Mouse (Mus musculus) frontal cortex, postnatal 36 days (tissue): ENCODE measurements around the gene Nlrp10.

Source experiments
- DNase-seq, 2 experiments: peaks; one replicate each; pipeline ENCODE4 v3.0.0; 2022; ENCODE audit warnings: low spot score in 2 of 2

Gene Nlrp10

DNA sequence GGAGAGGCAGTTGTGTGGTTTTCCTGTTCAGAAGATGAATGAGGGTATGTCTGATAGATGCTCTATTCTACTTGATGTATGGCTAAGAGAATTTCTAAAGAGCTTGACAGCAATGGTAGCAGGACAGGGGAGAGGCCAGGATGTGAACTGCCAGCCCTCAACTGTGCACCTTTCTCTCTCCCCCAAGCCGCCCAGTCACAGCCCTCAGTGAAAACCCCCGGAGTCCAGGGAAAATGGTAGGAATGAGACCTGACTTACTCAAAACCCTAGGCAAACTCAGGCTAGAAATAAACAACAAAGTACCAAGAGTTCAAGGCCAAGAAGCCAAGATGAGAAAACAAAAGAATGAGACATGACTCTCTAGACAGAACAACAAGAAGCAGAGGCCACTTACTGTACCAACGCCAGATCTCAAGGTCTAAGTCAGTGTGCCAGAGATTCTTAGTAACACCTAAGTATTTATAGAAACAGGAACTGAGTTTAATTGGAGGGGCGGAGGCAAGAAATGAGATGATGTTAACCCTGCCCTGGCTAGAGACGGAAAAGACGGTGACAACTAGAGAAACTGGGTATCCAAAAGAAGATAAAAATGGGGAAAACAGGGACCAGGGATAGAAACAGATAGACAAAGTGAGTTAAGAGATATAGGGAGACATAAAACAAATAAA is at the start of gene Nlrp10:
Nlrp10 (minus strand) TSS at position 453 of the 668 bp plus-strand sequence.
- DNase-seq: no peak

DNA sequence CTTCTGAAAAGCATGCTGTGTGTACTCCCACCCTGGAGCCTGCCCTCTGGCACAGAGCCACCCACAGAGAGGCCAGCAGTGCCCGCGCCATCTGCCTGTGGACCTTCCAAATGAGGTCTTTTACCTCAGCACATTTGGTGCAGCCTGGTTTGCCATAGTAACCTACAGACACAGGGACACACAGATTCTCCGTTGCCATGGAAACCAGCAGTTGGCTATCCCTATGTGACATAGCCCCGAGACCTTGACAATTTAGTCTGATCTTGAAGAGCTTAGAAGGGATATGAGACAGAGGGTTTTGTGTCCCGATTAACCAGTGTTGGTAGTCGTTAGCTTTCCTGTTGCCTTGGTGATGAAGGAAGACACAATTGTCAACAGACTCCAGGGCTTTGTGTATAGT is 42.3 kb upstream of the Nlrp10 start:
- DNase-seq: no peak

DNA sequence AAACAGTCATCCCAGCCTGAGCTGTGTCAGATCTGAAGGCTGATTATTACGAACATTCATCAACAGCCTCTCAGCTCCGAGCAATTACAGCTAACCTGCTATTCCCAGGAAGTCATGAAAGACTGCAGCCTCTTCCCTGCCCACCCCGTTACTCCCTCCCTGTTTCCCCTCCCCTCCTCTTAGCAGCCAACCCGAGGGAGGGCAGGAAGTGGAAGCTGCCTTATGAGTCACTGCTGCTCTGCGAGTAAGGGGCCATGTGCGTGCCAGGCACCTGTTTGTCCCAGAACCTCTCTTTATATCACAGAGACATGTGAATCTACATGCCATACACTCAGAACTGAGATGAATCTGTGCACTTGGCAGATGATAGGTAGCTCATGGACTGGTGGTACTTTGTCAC is 38.2 kb upstream of the Nlrp10 start:
- DNase-seq: no peak

DNA sequence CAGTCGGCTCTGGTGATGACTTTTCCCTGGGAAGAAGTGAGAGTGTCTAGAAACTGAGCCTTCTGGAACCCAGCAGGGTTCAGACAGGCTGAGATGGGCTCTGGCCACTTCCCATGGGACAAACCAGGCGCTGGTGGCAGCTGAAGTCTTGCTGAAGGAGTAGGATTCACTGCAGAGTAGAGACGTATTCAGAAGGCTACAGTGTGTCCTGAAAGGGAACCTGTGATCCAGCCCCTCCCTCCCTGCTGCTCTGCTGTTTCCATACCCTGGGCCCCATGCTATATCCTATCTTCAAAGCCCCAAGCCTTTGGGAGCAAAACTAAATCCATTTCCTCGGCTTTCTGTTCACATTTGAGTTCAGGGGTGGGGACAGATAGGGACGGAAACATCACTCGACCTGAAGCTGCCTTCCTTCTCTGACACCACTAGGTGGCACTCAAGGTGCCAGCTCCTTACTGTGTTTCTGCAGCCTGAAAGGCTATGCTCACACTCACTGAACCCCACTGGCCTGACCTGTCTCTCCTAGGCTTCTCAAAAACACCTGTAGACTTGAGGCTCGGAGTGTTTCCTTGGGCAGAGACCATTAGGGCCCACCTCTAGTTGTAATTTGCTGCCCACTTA is 36.9 kb upstream of the Nlrp10 start:
- DNase-seq: peak; percentile 54 to 78

DNA sequence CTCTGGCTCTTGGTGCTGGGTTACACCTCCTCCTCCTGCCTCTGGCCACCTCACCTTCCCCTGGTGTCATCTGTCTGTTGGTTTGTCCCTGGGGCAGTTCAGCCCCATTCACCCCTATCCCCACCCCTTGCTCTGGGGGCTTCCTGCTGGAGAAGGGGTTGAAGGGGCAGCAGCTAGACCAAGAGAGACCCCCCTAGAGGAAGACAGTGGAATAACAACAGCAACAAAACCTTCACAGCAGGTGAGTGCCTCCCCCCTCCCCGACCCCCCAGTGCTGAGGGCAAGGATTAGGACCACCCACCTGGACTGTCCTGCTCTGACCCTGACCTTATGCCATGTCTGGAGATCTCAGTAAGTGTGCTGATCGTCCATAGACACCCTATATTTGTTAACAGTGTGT is 36.0 kb upstream of the Nlrp10 start:
- no peak for DNase-seq

DNA sequence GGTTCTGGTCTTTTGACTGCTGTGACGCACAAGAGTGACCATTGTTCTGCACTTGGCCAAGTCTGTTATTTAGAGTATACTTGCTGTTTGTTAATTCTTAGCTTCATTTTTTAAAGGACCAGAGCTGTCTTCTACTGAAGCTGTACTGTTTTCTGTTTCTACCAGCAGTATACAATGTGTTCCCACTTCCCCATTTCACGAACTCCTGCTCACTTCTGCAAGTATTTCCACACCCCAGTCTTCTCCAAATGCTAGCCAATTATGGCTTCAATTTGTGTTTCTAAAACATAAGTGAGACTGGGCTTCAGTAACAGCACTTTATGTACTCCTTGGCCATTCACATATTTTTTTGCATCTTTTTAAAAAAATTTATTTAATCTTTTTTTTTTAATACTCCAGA is 27.8 kb upstream of the Nlrp10 start:
- no peak for DNase-seq

DNA sequence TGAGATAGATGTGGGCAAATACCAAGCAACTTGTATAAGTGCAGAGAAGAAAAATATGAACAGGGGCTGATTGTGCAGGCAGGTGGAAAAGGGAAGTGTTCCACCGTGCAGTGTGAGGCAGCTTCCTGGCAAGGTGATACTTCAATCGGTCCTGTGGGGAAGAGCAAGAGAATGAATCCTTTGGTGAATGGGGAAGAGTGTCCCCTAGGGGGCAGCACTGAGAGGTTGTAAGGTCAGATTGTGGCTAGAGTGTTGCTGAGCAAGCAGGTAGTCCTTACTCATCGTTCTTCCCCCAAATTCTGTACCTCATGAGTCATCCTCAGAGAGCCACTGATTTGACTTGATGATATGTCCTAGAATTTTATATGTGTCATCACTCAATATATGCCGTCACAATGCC is 24.2 kb upstream of the Nlrp10 start:
- DNase-seq: no peak

DNA sequence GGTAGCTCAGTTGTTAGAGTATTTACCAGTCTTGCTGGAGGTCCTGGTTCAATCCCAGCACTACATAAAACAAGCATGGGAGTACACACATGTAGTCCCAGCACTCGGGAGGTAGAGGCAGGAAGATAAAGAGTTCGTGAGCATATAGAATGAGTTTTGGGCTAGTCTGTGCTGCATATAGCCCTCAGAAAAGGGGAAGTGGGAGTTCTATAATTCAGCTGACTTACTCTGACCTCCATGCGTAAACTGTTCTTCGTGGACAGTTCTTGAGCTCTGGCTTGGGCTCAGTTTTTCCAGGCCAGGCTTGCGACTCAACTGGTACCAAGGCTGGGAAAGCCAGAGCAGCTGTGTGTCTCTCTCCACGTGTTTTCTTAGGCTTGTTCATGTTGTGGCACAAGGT is 22.8 kb upstream of the Nlrp10 start:
- DNase-seq: no peak

DNA sequence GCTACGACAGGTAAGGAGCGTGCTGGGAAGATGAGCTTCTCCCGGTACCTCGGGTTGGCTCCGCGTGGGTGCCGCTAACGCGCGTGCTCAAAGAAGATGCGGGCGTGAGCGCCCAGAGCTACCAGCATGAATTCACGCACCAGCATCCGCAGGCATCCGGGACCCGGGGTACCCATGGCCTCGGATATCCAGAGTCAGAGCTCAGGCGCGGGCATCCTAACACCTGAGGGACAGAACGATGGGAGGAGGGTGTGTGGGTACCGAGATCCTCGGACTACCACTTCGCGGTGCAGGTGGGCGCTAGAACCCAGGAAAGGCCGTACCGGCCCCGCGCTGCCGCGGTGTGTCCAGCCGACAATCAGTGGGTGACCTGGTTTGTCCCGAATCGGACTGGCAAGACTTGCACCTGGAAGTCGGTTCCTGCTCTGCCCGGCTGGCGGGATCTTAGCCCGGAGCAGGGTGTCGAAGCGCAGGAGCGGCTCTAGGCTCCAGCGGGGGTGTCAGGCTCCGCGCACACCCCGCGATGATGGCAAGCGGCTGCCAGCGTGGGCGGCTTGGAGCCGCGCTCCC is 20.9 kb upstream of the Nlrp10 start:
- peak; percentile 79 to 83 for DNase-seq

DNA sequence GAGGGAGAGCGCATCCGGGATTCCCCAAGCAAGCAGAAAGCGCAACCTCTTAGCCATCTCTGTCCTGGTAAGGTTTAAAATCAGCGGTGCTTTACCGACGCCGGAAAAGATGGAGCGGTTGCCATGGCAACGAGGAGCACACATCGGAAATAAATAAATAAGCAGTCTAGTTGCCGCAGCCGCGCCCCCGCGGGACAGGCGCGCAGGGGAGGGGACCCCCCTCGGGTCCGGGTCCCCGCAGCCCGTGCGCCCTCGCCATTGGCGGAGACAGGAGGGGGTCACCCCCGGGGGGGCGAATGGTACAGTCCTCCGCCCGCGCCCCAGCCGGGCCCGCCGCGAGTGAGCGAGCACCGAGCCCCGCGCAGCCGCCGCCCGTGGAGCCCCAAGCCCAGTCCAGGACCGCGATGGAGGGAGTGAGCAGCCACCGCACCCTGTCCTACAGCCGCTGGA is 20.4 kb upstream of the Nlrp10 start, which contains the start of gene Tub:
Tub (plus strand) TSS at position 27 of the 450 bp plus-strand sequence.
- DNase-seq: peak in 1 of 2 experiments; percentile 89

DNA sequence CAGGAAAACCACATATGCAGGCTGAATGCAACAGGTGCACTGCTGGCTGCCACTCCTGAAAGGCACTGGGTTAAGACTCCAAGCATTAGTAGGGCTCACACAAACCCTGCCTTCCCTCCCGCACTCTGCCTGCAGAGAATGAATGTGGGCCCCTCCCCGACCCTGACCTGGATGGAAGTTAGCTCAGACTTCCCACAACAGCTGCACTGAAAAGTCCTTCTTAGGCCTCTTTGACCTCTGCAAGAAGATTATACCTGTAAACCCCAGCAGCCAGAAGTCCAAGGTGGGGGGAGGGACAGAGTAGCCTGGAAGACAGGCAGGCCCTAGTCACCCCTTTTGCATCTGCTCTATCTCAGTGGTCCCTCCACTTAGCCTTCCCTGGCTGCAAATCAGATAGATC is 19.3 kb upstream of the Nlrp10 start:
- DNase-seq: no peak

DNA sequence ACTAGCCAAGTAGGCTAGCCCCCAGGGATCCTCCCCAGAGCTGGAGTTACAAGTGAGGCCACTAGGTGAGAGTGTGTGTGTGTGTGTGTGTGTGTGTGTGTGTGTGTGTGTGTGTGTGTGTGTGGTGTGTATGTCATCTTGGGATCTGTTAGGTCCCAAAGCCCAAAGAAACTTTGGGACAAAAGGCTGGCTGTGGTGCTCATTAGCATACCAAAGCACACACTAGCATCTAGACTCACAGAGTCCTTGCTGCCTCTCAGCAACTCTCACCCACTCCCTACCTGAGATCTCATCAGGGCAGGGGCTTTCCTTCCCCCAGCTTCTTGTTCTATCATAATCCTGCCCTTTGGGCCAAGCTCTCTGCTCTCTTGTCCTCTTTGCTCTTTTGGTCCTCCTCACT is 18.6 kb upstream of the Nlrp10 start:
- DNase-seq: no peak

DNA sequence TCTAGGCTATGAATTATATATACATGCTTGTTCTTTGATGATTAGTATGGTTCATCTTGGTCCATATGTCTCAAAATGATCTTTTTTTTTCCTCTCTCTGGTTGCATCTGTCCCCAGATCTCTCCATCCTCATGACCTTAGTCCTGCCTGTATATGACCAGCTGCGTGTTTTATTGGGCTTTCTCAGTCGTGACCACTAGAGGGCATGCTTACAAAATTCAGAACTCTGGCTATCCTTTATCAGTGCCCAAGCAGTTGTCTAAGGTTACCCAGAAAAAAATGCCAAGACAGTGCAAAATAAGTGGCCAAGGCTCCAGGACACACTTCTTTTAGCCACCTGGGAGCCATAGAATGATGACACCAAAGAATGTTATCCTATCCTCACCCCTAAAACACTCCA is 14.0 kb upstream of the Nlrp10 start:
- DNase-seq: peak; percentile 43 to 69

DNA sequence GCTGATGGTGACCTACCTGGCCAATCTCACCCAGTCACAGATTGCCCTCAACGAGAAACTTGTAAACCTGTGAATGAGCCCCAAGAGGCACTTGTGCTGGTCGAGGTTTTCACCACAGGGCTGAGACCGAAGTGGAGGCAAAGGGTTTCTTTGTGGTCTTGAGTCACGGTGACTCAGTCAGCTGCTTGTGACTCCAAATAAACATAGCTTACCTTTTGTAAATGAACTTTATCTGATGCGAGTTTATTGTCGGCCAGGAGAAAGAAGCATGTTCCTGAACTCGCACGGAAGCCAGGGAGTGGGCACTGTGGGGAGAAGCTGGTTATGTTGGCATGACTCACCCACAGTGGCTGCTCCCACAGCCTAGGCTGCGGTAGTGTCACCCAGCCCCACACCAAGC is 11.5 kb upstream of the Nlrp10 start:
- DNase-seq: no peak

DNA sequence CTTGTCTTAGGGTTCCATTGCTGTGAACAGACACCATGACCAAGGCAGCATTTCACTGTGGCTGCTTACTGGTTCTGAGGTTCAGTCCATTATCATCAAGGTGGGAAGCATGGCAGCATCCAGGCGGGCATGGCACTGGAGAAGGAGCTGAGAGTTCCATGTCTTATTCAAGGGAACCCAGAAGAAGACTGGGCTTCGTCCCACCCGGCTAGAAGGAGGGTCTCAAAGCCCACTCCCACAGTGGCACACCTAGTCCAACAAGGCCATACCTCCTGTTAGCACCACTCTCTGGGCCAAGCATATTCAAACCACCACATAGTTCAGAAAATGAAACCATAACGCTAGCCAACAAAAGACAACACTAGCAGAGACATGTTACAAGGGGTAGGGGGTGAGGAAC is 6.6 kb upstream of the Nlrp10 start:
- DNase-seq: no peak

DNA sequence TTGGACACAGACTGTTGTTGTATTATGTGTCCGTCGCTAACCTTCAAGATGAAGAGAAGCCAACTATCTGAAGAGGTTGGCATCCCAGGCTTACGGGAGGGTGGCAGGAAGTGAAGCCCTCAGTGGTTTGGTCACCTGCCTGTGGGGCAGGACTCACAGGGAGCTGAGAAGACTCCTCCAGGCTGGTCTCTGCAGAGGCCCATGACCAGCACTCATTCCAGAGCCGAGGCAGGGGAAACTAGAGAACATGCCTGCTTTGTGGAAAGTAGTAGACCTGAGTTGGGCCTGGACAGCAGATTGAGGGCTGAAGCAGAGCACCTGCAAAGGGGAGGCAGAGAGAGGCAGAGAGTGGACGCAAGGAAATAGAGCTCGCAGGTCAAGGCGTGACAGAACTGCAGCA is 5.4 kb upstream of the Nlrp10 start:
- DNase-seq: no peak

DNA sequence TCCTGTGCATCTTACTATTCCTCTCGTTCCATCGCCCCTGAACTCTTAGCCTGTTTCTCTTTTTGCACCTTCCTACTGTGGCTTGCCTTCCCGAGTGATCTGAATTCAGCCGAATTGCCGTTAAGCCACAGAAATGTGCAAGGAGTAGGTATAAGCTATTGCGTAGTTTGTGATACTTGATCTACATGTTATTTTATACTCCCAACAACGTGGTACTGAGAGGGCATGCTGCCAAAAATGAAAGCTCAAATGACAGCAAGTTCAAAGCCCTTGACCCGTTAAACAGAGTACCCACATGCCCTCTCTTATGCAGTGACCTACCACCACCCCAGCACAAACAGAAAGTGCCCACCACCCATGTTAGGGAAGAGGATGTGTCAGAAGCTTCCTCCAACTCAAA is 4.9 kb upstream of the Nlrp10 start:
- no peak for DNase-seq

DNA sequence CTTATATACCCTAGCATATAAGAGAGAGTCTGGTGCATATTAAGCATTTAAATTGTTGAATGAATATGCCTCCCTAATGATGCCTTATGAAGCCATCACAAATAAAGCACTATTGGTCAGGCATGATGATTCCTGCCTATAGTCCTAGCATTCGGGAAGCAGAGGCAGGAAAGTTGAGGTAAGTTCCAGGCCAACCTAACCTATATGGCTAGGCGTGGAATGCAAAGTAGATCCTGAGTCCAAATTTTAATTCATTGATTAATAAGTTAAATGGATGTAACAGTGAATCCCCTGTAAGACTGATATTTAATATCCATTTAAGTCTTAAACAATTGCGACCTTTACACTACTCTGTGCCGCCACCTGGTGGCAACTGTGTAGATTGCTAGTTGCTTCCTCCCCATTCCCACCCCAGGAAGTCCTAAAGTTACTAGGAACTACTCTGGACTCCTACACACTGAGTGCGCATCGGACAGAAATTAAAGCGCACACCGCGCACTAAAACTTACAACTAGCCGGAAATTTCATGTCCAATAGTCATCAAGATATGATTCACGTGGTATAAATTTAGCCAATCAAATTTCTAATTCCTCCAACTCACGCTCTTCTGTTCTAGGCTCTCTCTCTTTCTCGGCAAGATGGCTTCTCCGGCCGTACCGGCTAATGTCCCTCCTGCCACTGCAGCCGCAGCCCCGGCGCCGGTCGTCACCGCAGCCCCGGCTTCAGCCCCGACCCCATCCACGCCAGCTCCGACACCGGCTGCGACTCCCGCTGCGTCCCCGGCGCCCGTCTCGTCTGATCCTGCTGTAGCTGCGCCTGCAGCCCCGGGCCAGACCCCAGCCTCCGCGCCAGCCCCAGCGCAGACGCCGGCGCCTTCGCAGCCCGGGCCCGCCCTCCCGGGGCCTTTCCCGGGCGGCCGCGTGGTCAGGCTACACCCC is 4.1 kb upstream of the Nlrp10 start, which contains the start of gene Eif3f:
Eif3f (plus strand) TSS at position 624 of the 938 bp plus-strand sequence.
- peak; percentile 96 to 98 for DNase-seq

DNA sequence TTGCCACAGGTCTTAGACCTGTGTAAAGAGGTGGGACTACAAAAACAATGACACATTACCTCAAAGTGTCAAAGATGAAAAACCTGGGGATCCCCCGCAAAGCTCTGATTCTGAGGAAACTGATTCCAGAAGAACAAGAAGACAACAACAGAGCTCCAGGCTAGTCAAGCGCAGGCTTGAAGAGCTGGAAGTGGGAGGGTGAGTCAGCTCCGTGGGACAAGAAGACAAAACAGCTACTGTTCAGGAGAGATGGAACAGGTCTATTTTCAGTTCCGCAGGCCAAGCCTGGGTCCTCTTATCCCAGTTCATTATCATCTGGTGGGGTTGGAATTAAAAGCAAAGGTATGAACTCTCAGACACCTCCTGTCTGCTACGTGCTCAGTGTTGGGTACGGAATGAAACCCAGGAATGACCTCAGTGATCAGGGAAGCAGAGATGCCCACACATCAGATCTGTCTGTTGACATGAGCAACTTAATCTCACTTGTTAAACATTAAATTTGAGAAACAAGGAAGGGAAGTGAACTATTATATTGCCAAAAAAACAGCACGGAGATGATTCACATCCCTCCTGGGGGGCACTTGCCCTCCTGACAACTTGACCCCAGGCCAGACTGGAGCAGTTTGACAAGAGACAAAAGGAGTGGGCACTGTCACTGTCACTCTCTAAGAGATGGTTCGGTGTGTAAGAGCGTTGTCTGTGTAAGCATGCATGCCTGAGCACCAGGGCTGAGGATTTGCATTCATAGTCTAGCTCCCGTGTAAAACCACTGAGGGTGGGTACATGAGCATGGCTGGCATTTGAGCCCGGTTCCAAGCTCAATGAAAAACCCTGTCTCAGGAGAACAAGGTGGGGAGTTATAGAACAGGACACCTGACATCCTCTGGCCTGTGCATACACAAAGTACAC is 1.4 kb downstream of the Nlrp10 start:
- no peak for DNase-seq

DNA sequence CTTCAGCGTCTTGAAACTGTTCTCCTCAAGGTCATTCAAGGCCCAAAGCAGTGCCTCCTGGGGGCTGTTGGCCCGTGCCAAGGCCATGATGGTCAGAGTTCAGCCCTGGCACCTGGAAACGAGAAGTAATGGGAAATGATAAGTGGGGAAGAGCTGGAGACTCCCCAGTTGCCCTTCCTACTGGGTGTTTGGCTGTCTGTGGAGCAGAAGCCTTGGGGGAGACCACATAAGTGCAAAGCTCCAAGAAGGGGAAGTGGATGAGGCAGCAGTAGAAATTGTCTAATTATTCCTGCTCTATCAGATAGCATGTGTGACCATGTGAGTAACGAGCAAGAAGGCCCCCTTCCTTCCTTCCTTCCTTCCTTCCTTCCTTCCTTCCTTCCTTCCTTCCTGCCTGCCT is 2.9 kb downstream of the Nlrp10 start:
- no peak for DNase-seq

DNA sequence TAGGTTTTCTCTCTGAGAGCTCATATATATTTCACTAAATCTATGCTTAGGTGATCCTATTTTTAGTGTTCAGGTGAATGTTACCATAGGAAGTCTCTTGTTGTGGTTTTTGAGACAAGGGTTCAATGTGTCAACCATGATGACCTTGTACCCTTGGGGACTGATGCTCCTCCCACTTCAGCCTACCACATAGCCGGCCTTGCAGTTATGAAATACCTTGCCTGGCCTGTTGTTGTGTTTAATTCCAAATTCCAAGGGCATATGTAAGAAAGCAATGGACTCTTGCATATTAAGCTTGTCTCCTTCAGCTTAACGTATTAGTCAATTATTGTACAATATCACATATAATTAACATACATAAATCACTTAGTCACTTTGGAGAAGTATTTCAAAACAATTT is 26.0 kb downstream of the Nlrp10 start:
- no peak for DNase-seq
